Mouse (Mus musculus) limb, embryonic 10.5 days (tissue): Measurements from ENCODE around the gene Olfr263. TPM values are rescaled to one million over a fixed set of nuclear protein-coding genes. Genes with fewer than 3 reads are reported as not detected.

Experiments
- DNase-seq: peaks from one replicate; pipeline ENCODE4 v3.0.0-alpha.2; 2017; ENCODE audit warnings: low spot score
- H3K27ac ChIP-seq: fragments of 300-500 bp; sonication (generic); 2 replicates; pipeline ENCODE4 v1.5.1; 2016; ENCODE audit warnings: mild to moderate bottlenecking
- H3K27me3 ChIP-seq: fragments of 300-500 bp; sonication (generic); 2 replicates; pipeline ENCODE4 v1.6.1; 2016; ENCODE audit warnings: low read depth, mild to moderate bottlenecking; ENCODE audit not compliant: poor library complexity, severe bottlenecking
- H3K36me3 ChIP-seq: fragments of 300-500 bp; sonication (generic); 2 replicates; pipeline ENCODE4 v1.6.1; 2016; ENCODE audit warnings: mild to moderate bottlenecking, moderate library complexity
- H3K4me1 ChIP-seq: fragments of 300-500 bp; sonication (generic); 2 replicates; pipeline ENCODE4 v1.6.1; 2016
- H3K4me3 ChIP-seq: fragments of 300-500 bp; sonication (generic); 2 replicates; pipeline ENCODE4 v1.5.1; 2016; ENCODE audit warnings: mild to moderate bottlenecking, moderate library complexity
- H3K9me3 ChIP-seq: fragments of 300-500 bp; sonication (generic); replicated peaks from 2 replicates; pipeline ENCODE4 v1.6.1; 2016; ENCODE audit warnings: mild to moderate bottlenecking
- WGBS: fragments of 180-500 bp; shearing (Covaris S2); methylation state at CpG from one replicate; pipeline ENCODE4 v1.1.7; 2016; 5-methylcytosine and 5-hydroxymethylcytosine counted together
- polyA plus RNA-seq: library from polyadenylated mRNA; unstranded; fragments of >200 nt; fragmentation: Nextera tagmentation; extraction: Ambion mirVana; gene quantifications from 2 replicates; pipeline ENCODE4 v1.2.1, GENCODE M21; 2016

The Olfr263 gene
- polyA plus RNA-seq, 1 experiment from 2014 or later, result not detected

GRCm38 (mm10) chr13:21160657-21161590, 31.5 kb downstream of the Olfr263 start:
- H3K27ac ChIP-seq, result no peak overlapping the region
- peak overlapping the region; percentile 64 for H3K4me3 ChIP-seq
- under 1% methylated on average over 32 of the region's 32 CpGs for WGBS

GRCm38 (mm10) chr13:21161591-21161990, 32.2 kb downstream of the Olfr263 start:
- 58% methylated on average over 2 of the region's 2 CpGs for WGBS
- Histone ChIP-seq H3K27ac (no peak overlapping the region), H3K36me3 (no peaks in the 10 kb centered on the region), H3K4me3 (peak overlapping the region; percentile 64), H3K9me3 (no peaks in the 10 kb centered on the region), H3K27me3 (no peaks in the 10 kb centered on the region), H3K4me1 (no peaks in the 10 kb centered on the region)
- no peak for DNase-seq

More at GRCm38 (mm10) chr13:21160657-21161590, 31.5 kb downstream of the Olfr263 start:
- Histone ChIP-seq H3K27me3 (no peaks in the 10 kb centered on the region), H3K9me3 (no peaks in the 10 kb centered on the region), H3K4me1 (no peaks in the 10 kb centered on the region), H3K36me3 (no peaks in the 10 kb centered on the region)
- peak; percentile 95 for DNase-seq

- no peaks in the 10 kb centered on the region for H3K9me3 ChIP-seq
- H3K36me3 ChIP-seq, result no peaks in the 10 kb centered on the region
- H3K4me3 ChIP-seq, result no peak overlapping the region
- no peaks in the 10 kb centered on the region for H3K4me1 ChIP-seq
- no peak for DNase-seq
- WGBS, result 57% methylated on average over 5 of the region's 5 CpGs
- no peaks in the 10 kb centered on the region for H3K27me3 ChIP-seq
- H3K27ac ChIP-seq, result no peak overlapping the region
Observed at GRCm38 (mm10) chr13:21162591-21162990, 33.2 kb downstream of the Olfr263 start.

- peak; percentile 79 for DNase-seq
- Histone ChIP-seq H3K9me3 (no peaks in the 10 kb centered on the region), H3K27ac (0 out of 2 replicates have a peak overlapping the region, but pooled peaks have one; percentile 44), H3K36me3 (no peaks in the 10 kb centered on the region), H3K27me3 (no peaks in the 10 kb centered on the region), H3K4me1 (peaks cover 17% of the 10 kb centered on the region), H3K4me3 (peak overlapping the region; percentile 55)
- 1% methylated on average over 27 of the region's 27 CpGs for WGBS
Observed at GRCm38 (mm10) chr13:21166936-21167909, 37.8 kb downstream of the Olfr263 start.

GRCm38 (mm10) chr13:21167910-21168300, 38.5 kb downstream of the Olfr263 start:
- no peaks in the 10 kb centered on the region for H3K9me3 ChIP-seq
- DNase-seq, result no peak
- H3K4me3 ChIP-seq, result peak overlapping the region; percentile 55
- H3K27me3 ChIP-seq, result no peaks in the 10 kb centered on the region
- H3K4me1 ChIP-seq, result peaks cover 20% of the 10 kb centered on the region
- H3K36me3 ChIP-seq, result no peaks in the 10 kb centered on the region
- no peak overlapping the region for H3K27ac ChIP-seq
- WGBS, result under 1% methylated on average over 8 of the region's 8 CpGs

- no peaks in the 10 kb centered on the region for H3K36me3 ChIP-seq
- H3K27me3 ChIP-seq, result no peaks in the 10 kb centered on the region
- H3K9me3 ChIP-seq, result no peaks in the 10 kb centered on the region
- under 1% methylated on average over 16 of the region's 16 CpGs for WGBS
- DNase-seq, result no peak
- peak overlapping the region; percentile 55 for H3K4me3 ChIP-seq
- no peak overlapping the region for H3K27ac ChIP-seq
- peaks cover 26% of the 10 kb centered on the region for H3K4me1 ChIP-seq
Observed at GRCm38 (mm10) chr13:21168371-21169011, 39.1 kb downstream of the Olfr263 start.

- Histone ChIP-seq H3K9me3 (no peaks in the 10 kb centered on the region), H3K27ac (no peak overlapping the region), H3K36me3 (no peaks in the 10 kb centered on the region), H3K4me3 (peak overlapping the region; percentile 55), H3K4me1 (peaks cover 27% of the 10 kb centered on the region), H3K27me3 (no peaks in the 10 kb centered on the region)
- 4% methylated on average over 14 of the region's 14 CpGs for WGBS
- DNase-seq, result no peak
Observed at GRCm38 (mm10) chr13:21169121-21169656, 39.8 kb downstream of the Olfr263 start.

GRCm38 (mm10) chr13:21169657-21170430, 40.4 kb downstream of the Olfr263 start:
- Histone ChIP-seq H3K27ac (peak overlapping the region; percentile 30; the same call in 1 of the 2 replicates), H3K4me1 (peaks cover 27% of the 10 kb centered on the region), H3K36me3 (no peaks in the 10 kb centered on the region), H3K4me3 (peak overlapping the region; percentile 55), H3K9me3 (no peaks in the 10 kb centered on the region), H3K27me3 (no peaks in the 10 kb centered on the region)
- peak; percentile 87 for DNase-seq
- under 1% methylated on average over 39 of the region's 39 CpGs for WGBS

GRCm38 (mm10) chr13:21170431-21171155, 41.2 kb downstream of the Olfr263 start:
- H3K36me3 ChIP-seq, result no peaks in the 10 kb centered on the region
- H3K9me3 ChIP-seq, result no peaks in the 10 kb centered on the region
- peaks cover 27% of the 10 kb centered on the region for H3K4me1 ChIP-seq
- H3K27ac ChIP-seq, result no peak overlapping the region
- H3K27me3 ChIP-seq, result no peaks in the 10 kb centered on the region
- no peak for DNase-seq
- WGBS, result 31% methylated on average over 17 of the region's 17 CpGs
- peak overlapping the region; percentile 55 for H3K4me3 ChIP-seq

GRCm38 (mm10) chr13:21171156-21171530, 41.7 kb downstream of the Olfr263 start:
- peak; percentile 59 for DNase-seq
- Histone ChIP-seq H3K27me3 (no peaks in the 10 kb centered on the region), H3K9me3 (no peaks in the 10 kb centered on the region), H3K4me3 (peak overlapping the region; percentile 55), H3K4me1 (peaks cover 27% of the 10 kb centered on the region), H3K27ac (no peak overlapping the region), H3K36me3 (no peaks in the 10 kb centered on the region)
- WGBS, result 6% methylated on average over 15 of the region's 15 CpGs

- Histone ChIP-seq H3K27me3 (no peaks in the 10 kb centered on the region), H3K36me3 (no peaks in the 10 kb centered on the region), H3K9me3 (no peaks in the 10 kb centered on the region), H3K27ac (peak overlapping the region; percentile 62; the same call in 1 of the 2 replicates), H3K4me1 (peaks cover 27% of the 10 kb centered on the region), H3K4me3 (peak overlapping the region; percentile 55)
- WGBS, result 1% methylated on average over 12 of the region's 12 CpGs
- no peak for DNase-seq
Observed at GRCm38 (mm10) chr13:21171600-21172150, 42.2 kb downstream of the Olfr263 start.
